Mouse (Mus musculus) CH12.LX (cell line): Measurements from ENCODE around the gene Gm20388.

ENCODE experiments used
- CTCF ChIP-seq, 2 experiments: IDR thresholded peaks in 1 of 2; conservative IDR thresholded peaks in 1 of 2; 2 replicates each; pipeline ENCODE4 v1.5.1; 2011 to 2012; ENCODE audit warnings: low read depth in 2 of 2, low read length in 2 of 2, improper control_type of control experiment in 1 of 2, inconsistent platforms in 1 of 2, mild to moderate bottlenecking in 1 of 2, moderate library complexity in 1 of 2
- ELF1 ChIP-seq: IDR thresholded peaks from 2 replicates; pipeline ENCODE4 v1.6.1; 2014; ENCODE audit warnings: low read depth, mild to moderate bottlenecking, inconsistent platforms, low read length, improper control_type of control experiment
- EP300 ChIP-seq: IDR thresholded peaks from 2 replicates; pipeline ENCODE4 v1.6.1; 2011; ENCODE audit warnings: low read length, improper control_type of control experiment
- HCFC1 ChIP-seq: IDR thresholded peaks from 2 replicates; pipeline ENCODE4 v1.6.1; 2012; ENCODE audit warnings: low read depth, mild to moderate bottlenecking, inconsistent platforms, low read length, improper control_type of control experiment
- IRF4 ChIP-seq: IDR thresholded peaks from 2 replicates; pipeline ENCODE4 v1.6.1; 2014; ENCODE audit warnings: low read depth, mild to moderate bottlenecking, inconsistent platforms, low read length, improper control_type of control experiment
- POLR2A ChIP-seq: IDR thresholded peaks from 2 replicates; pipeline ENCODE4 v1.6.1; 2011; ENCODE audit warnings: low read depth, mild to moderate bottlenecking, improper control_type of control experiment, low read length
- TBP ChIP-seq: conservative IDR thresholded peaks from 2 replicates; pipeline ENCODE4 v1.6.1; 2011; ENCODE audit warnings: low read depth, low read length, improper control_type of control experiment
- ZKSCAN1 ChIP-seq: IDR thresholded peaks from 2 replicates; pipeline ENCODE4 v1.6.1; 2012; ENCODE audit warnings: low read depth, inconsistent platforms, low read length, improper control_type of control experiment, borderline replicate concordance

- TF ChIP-seq TBP (no peak), EP300 (no peak), CTCF (conservative IDR thresholded peaks at IDR 0.05 in 1 of 2, IDR thresholded peaks at IDR 0.05 in 1 of 2; ENCODE audit: low read depth in 2 of 2, low read length in 2 of 2) (no peak), POLR2A (no peak), IRF4 (no peak), ELF1 (no peak), ZKSCAN1 (no peak), HCFC1 (no peak)
Observed at GRCm38 (mm10) chr8:123649483-123649882, 3738.8 kb downstream of the Gm20388 start.
